Mouse (Mus musculus) 3134 (cell line): ENCODE data around the gene Eml2.
"Not testable (repeated sequence)": the region's sequence is repeated elsewhere in the genome, so short reads cannot be mapped to it uniquely, and the experiment has no call there.

ENCODE experiments used
- DNase-seq: peaks from one replicate; pipeline ENCODE4 v3.0.0-alpha.2; 2011; ENCODE audit warnings: low spot score; ENCODE audit not compliant: insufficient read length; ENCODE audit errors: extremely low read depth

Eml2 gene

DNA sequence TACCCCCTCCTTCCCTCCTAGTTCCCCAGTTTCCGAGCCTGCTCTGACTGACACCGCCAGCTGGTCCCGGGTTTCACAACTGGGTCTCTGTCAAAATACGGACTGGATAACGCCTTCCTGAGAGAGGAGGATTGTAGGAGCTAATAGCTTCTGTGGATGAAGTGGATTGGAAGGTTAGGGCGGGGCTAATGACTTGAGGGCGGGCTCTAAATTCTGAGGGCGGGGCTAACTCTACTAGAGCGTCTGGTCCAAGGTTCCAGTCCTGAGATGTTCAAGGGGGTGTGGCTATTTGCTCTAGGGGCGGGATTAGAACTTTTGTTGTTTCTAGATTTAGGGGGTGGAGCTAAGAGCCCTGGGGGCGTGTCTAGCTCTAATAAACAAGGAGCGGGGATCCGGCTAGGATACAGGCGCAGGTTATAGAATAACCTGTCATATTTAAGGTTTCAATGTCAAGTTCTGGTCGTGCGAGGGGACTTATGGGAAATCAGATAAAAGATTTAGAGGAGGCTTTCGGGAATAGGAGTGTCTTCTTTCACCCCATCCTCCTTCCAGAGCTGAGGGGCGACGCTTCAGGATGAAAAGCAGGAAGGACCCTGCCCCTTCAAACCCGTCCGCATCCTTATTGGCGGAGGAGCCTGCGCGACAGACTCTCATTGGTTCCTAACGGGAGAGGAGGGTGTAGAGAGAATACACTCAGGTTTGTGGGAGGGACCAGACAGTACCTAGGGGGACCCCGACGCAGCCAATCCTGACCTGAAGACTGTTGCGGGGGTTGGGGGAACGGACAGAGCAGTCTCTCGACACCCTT is at the start of gene Eml2:
Gene Eml2, plus strand, starts transcription at position 714 of the 808 bp plus-strand sequence.
- no peak for DNase-seq

GRCm38 (mm10) chr7:19127744-19128143 is 48.5 kb upstream of the Eml2 start:
- no peak for DNase-seq

GRCm38 (mm10) chr7:19129396-19129795 is 46.8 kb upstream of the Eml2 start:
- no peak for DNase-seq

DNA sequence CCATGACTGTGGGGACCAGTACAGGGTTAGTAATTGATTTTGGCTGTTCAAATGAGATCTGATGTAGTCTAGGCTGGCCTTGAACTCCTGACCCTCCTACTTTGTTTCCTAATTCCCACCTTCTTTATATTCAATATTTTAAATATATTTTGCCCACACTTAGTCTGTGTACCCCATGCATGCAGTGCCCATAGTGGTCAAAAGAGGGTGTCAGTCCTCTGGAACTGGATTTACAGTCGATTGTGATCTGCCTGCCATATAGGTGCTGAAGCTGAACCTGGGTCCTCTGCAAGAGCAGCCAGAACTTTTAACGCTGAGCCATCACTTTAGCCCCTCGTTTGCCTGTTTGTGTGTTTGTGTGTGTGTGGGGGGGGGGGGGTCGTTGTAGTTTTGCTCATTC is 45.6 kb upstream of the Eml2 start:
- DNase-seq = no peak

GRCm38 (mm10) chr7:19131324-19131848 is 44.8 kb upstream of the Eml2 start:
- peak; percentile 97 for DNase-seq

DNA sequence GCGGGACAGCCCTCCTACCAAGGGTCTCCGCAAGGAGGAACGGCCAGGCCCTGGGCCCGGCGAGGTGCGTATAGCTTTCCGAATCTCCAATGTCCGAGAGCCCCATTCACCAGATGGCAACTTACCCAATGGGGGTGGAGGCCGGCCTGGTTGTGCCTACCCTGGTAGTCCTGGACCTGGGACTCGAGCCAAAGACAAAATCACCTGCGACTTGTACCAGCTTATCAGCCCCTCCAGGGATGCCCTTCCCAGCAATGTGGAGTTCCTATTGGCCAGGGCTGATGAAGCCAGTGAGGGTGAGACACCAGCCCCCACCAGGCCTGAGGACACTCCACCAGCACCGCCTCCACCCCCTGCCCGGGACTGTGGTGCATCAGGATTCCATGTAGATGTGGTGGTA is 40.1 kb upstream of the Eml2 start:
- no peak for DNase-seq

- DNase-seq = no peak
Observed at GRCm38 (mm10) chr7:19136673-19137334, 39.4 kb upstream of the Eml2 start.

GRCm38 (mm10) chr7:19137380-19137779 is 38.8 kb upstream of the Eml2 start:
- no peak for DNase-seq

DNA sequence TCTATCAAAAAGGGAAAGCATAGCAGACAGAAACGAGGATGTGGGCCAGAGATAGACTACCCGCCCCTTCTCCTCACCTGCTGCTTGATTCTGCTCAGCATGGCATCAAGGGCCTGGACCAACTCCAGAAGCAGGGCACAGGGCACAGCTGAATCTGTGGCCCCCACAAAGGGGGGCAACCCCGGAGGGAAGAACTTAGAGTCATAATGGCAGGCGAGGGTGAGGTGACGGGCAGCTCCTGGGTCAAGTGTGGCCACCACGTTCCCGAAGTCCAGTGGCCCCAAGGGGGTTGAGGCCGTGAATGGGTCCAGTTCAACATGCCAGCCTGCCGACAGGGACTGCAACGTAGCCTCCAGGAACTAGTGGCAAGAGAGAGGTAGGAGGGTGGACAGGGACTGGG is 29.4 kb upstream of the Eml2 start:
- DNase-seq = no peak

DNA sequence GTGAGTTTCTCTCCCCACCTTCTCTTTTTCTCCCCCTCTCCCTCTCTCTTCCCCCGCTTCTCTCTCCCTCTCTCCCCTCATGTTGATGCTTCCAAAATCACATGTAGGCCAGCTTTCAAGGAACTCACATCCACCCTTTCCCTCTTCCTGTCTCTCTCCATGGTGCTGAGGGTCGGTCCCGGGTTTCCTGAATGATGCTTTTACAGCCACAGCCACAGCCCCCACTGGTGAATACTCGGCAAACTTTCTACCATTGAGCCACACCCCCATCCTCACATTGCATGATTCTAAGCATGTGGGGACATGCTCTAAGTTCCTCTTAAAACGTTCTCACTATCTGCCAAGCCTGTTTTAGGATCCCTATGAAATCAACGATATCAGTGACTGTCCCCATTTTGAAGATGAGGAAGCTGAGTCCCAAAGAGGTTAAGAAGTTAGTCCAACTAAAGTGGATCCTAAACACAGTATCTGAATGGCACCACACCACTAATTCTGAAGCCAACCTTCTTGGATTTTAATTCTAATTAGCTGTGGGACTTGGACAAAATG is 28.6 kb upstream of the Eml2 start:
- no peak for DNase-seq

DNA sequence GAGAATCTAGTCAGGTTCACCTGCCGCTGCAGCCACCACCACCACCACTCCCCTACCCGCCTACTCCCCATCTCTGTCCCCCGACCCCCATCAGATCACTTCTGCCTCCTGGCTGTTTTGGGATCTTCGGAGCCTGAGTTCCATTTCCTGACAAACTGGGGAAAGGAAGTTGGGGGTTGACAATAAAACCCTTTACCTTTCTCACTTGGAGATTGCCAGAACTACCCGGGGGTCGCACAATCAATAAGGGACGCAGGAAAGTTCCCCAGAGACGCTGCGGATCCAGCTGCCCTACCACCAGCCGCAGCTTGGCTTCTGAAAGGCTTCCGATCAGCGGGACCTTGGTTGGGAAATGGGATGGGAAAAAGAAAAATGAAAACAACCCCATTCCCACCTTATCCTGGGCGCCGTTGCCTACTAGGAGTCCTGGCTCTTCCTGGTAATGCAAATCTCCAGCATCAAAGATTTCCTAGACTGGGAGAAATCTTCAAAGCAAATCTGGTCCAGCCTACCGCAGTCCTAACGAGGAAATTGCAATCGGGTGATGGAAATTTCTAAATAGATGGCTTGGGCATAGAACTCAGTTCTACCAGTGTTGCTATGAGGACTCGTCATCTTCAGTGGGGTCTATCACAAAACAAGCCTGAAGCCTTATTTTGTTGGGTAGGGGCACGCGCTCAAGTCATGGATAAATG is 27.9 kb upstream of the Eml2 start:
- no peak for DNase-seq

GRCm38 (mm10) chr7:19148875-19149541 is 27.2 kb upstream of the Eml2 start, which contains the start of gene Qpctl:
TSS of gene Qpctl (minus strand) at chr7:19149291.
- peak; percentile 94 for DNase-seq

DNA sequence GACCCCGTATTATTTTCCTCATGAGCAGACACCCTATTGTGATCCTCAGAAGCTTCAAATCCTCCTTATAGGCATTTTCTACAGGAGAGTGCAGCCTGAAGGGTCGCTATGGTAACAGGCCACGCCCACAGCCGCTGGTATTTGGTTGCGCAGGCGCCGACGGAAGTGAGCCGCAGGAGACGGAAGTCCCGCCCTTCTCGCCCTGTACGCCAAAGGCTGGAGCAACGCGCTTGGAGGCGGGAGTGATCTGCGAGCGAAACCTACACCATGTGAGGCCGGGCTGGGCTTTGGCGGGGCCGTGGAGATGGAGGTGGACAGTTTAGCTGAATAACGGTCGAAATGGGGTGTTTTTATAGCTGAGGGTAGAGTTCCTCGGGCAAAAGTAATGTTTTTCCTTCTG is 26.6 kb upstream of the Eml2 start, which contains the start of gene Snrpd2:
Gene Snrpd2, plus strand, starts transcription at position 97 of the 400 bp plus-strand sequence.
- peak; percentile 87 for DNase-seq

- not testable (repeated sequence) for DNase-seq
Observed at GRCm38 (mm10) chr7:19151121-19151520, 25.1 kb upstream of the Eml2 start.

GRCm38 (mm10) chr7:19154796-19155195 is 21.4 kb upstream of the Eml2 start:
- DNase-seq = no peak

DNA sequence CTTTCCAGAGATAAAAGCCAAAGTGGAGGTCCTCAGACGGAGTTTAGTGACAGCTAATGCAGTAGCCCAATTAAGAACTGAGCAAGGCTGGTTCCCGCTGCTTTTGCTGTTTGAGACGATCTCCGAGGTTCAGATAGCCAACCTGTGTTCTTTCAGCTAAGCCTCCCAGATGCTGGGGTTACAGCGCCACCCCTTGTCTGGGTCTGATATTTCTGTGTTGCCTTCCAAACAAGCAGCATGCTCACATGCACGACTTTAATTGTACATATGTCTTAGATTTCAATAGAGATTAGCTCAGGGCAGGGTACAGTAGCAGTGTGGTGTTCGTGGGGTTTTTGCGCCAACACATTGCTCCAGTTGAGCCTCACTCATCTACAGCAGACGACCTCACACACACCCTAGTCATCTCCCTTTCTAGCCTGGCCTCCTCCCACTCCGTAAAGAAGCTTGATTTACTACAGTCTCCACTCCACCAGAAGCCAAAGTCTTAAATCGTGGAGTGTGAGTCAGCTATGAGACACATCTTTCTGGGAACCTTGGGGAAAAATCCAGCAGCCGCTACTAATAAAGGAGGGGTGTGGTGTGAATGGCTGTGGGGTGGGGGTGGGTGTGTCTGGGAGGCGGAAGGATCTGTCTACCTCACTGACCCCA is 20.3 kb upstream of the Eml2 start:
- DNase-seq = peak; percentile 68

- peak; percentile 87 for DNase-seq
Observed at GRCm38 (mm10) chr7:19157160-19157800, 18.9 kb upstream of the Eml2 start.

- no peak for DNase-seq
Observed at GRCm38 (mm10) chr7:19158601-19159000, 17.6 kb upstream of the Eml2 start.

DNA sequence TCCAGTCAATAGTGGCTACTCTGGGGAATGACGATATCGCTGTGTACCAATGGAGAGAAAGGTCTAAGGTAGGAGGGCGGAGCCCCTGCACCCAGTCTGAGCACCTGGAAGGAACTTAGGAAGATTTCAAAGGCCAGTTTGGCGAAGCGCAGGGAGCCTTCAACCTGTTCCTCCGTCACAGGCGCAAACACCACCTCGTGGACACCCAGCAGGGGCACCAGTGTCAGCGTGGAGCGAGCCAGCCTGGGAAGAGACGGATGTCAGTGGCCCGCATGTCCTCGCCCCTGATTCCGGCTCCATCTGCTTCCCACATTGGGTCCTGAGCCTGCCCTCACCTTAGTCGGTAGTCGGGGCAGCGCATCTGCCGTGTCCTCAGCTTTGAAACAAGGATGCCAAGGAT is 16.8 kb upstream of the Eml2 start:
- no peak for DNase-seq
